Mouse (Mus musculus) thymus, postnatal 4 days (tissue): ENCODE results near the gene Tbxa2r.

Experiments
- DNase-seq: peaks from one replicate; pipeline ENCODE4 v3.0.0; 2021

The Tbxa2r gene

DNA sequence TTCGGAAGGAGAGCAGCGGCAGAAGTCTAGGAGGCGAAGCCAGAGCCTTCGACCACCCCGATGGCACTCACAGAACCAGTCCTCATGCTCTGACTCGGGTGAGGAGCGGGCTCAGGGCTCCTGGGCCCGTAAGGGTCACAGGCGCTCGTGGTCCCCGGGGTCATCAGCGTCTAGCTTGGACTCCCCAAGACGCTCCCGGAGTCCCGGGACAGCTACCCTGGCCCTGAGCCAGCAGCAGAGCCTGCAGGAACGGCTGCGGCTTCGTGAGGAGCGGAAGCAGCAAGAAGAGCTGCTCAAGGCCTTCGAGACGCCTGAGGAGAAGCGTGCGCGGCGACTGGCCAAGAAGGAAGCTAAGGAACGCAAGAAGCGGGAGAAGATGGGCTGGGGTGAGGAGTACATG, 6.1 kb upstream of the Tbxa2r start:
- DNase-seq: peak; percentile 34

GRCm38 (mm10) chr10:81323141-81323775, 5.3 kb upstream of the Tbxa2r start:
- DNase-seq: no peak

- DNase-seq: no peak
Measured at GRCm38 (mm10) chr10:81323791-81324530, 4.6 kb upstream of the Tbxa2r start.

GRCm38 (mm10) chr10:81325176-81325575, 3.4 kb upstream of the Tbxa2r start:
- no peak for DNase-seq

DNA sequence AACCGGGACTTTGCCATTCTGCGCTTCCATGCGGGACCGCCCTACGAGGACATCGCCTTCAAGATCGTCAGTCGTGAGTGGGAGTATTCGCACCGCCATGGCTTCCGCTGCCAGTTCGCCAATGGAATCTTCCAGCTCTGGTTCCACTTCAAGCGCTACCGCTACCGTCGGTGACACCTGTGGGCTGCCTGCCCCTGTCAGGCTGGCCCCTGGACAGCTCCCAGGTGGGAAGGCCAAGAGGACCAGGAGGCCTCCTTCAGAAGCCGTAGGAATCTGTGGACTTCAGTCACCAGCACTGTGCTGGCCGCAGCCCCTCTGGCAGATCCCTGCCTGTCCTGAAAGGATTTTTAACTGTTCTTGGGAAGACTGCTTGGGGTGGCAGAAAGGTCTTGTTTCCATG, 2.8 kb upstream of the Tbxa2r start:
- DNase-seq: no peak

- DNase-seq: peak; percentile 54
Measured at GRCm38 (mm10) chr10:81326858-81327257, 1.7 kb upstream of the Tbxa2r start.

- DNase-seq: no peak
Measured at GRCm38 (mm10) chr10:81327959-81328358, 572 bp upstream of the Tbxa2r start.

- DNase-seq: peak; percentile 91
Measured at GRCm38 (mm10) chr10:81329194-81329975, 854 bp downstream of the Tbxa2r start.

- DNase-seq: peak; percentile 56
Measured at GRCm38 (mm10) chr10:81330007-81330406, 1.5 kb downstream of the Tbxa2r start.

GRCm38 (mm10) chr10:81332277-81332676, 3.7 kb downstream of the Tbxa2r start:
- no peak for DNase-seq

DNA sequence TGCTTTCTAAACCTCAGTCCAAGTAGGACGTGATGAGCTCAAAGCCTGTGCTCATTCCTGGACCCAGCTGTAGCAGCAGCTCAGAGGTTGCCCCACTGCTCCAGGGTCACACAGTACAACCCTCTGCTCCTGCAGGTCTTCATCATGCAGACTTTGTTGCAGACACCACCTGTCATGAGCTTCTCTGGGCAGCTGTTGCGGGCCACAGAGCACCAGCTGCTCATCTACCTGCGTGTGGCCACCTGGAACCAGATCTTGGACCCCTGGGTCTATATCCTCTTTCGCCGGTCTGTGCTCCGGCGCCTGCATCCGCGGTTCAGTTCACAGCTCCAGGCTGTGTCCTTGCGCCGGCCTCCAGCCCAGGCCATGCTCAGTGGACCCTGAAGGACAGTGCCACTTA, 5.8 kb downstream of the Tbxa2r start:
- DNase-seq: no peak

DNA sequence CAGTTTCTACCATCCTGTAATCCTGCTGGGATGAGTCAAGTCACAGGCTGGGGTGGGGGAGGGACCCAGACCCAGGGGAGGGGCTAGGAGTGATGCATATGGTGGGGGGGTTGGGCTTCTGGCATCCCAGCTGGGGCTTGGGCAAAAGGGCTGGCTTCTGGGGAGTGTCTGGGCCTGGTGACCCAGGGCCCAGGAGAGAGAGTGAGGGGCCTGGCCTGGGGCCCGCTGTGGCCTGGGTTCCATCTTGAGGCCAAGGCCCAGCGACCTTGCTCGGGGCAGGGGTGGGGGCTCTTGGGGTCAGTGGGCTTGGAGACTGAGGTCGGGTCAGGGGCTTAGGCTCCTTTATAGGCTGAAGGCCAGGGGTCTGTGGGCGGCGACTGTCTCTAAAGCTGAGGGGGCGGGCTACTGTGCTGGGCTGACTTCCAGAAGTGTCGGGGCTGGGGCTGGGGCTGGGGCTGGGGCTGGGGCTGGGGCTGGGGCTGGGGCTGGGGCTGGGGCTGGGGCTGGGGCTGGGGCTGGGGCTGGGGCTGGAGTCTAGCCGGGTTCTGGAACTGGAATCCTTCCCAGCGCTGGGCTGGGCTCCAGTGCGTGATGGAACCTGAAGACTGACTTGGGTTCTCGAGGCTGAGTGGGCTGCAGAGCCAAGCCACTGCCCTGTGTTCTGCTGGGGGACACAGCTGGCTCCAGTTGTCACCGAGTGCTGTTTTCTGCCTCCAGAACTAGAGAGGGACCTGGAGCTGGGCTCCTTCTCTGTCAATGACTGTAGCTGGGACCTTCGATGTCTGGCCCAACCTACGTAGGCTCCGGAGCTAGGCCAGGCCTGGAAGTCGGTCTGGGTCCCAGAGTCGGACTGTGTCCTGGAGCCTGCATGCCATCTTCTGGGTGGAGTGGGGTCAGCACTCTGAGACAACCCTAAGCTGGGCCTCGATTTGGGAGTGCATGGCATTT, 7.1 kb downstream of the Tbxa2r start:
- no peak for DNase-seq

- DNase-seq: no peak
Measured at GRCm38 (mm10) chr10:81336558-81336957, 8.0 kb downstream of the Tbxa2r start.

DNA sequence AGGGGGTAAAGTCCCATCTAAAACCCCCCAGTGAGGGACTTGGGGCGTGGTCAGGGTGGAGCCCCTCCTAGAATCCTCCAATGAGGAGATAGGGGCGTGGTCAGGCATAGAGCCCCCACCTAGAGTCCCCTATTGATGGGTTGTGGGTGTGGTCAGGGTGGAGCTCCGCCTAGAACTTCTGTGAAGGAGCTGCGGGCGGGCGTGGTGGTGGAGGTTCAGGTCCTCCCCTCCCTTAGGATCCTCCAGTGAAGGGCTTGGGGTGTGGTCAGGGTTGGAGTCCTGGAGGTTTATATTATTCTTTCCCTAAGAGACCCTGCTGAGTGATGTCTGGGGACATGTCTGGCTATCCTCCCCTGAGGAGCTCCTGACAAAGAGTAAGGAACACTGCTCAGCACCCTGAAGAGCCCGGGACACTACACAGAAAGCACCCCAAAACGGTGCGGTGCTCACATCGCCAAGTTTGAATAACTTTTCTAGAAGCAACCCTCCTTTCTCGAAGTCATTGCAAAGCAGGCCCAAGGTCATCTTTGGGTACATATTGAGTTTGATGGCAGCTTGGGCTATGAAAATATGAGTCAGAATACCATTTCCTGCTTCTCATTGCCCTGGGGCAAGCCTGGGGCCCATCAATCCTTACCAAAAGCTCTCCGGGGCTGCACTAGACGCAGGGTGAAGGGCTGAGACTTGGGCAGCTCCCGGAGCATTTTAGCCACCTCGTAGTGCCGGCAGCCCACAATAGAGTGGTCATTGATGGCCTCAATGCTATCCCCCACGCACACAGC, 12.2 kb downstream of the Tbxa2r start:
- DNase-seq: no peak

- peak; percentile 94 for DNase-seq
Measured at GRCm38 (mm10) chr10:81341333-81341949, 12.9 kb downstream of the Tbxa2r start.

GRCm38 (mm10) chr10:81342686-81343505, 14.4 kb downstream of the Tbxa2r start, which contains the start of gene Gipc3:
Gene Gipc3, minus strand, starts transcription at chr10:81343266.
- peak; percentile 62 for DNase-seq

- DNase-seq: no peak
Measured at GRCm38 (mm10) chr10:81344421-81345161, 16.1 kb downstream of the Tbxa2r start.

DNA sequence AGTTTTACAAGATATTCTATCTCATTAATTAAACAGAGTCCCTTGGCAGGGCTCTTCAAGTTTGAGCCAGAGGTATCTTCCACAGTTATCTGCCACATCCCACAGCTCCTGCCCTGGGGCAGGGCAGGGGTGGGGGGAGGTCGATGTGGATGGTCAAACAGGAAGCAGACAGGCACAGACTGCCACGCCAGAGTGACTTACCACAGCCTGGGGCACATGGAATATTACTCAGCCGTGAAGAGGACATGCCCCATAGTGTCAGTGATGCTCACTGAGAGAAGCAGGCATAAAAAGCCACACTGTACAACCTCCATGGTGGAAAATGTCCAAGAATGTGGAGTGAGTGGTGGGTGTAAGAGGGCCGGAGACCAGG, 16.6 kb downstream of the Tbxa2r start:
- DNase-seq: no peak

DNA sequence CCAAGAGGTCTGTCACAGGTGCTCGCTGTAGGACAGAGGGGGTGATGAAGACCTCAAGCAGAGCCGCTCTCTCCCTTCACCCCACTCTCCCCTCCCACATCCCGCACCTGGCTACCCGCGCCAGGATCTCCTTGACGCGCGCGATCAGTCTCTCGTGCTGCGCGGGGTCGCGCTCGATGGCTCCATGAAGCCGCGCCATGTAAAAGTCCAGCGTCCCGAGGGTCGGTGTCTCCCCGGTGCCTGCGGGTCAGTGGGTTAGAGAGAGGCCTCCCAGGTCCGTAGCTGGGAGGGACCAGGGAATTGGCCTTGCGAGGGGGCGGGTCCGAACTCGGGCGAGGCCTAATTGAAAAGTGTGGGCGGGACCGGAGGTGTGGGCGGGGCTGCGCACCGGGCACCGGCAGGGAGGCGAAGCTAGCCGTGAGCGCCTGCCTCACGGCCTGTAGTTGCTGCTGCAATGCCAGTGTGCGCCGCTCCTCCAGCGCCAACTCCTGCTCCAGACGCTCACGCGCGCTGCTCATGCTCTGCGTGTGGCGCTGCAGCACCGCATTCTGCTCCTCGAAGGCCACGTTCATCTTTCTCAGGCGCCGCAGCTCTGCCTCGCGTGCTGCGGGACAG, 18.0 kb downstream of the Tbxa2r start:
- peak; percentile 68 for DNase-seq
